Mouse (Mus musculus) urinary bladder, adult 2 months (tissue): ENCODE data around the gene Ift74. TPM values are rescaled to one million over a fixed set of nuclear protein-coding genes. Genes with fewer than 3 reads are reported as not detected.

Source experiments
- DNase-seq: peaks from one replicate; pipeline ENCODE4 v3.0.0; 2022; ENCODE audit warnings: low spot score
- polyA plus RNA-seq: library from polyadenylated mRNA; depleted of rRNA; stranded (reverse); fragments of >200 nt; gene quantifications from 2 replicates; pipeline ENCODE4 v1.2.3, GENCODE M21; 2012; rRNA removed

Ift74 gene
- polyA plus RNA-seq, 1 experiment: 13.2 TPM

- no peak for DNase-seq
These were observed 77.9 kb downstream of the Ift74 start for GRCm38 (mm10) chr4:94692175-94692574.

GRCm38 (mm10) chr4:94696368-94696767 is 82.1 kb downstream of the Ift74 start:
- no peak for DNase-seq

GRCm38 (mm10) chr4:94711002-94711401 is 96.7 kb downstream of the Ift74 start:
- DNase-seq: no peak

- no peak for DNase-seq
These were observed 97.1 kb downstream of the Ift74 start for GRCm38 (mm10) chr4:94711426-94711825.

- DNase-seq: no peak
These were observed 99.5 kb downstream of the Ift74 start for GRCm38 (mm10) chr4:94713741-94714140.

- no peak for DNase-seq
These were observed 100.9 kb downstream of the Ift74 start for GRCm38 (mm10) chr4:94715166-94715565.

- DNase-seq: no peak
These were observed 111.5 kb downstream of the Ift74 start for GRCm38 (mm10) chr4:94725799-94726198.

GRCm38 (mm10) chr4:94732721-94733120 is 118.4 kb downstream of the Ift74 start:
- no peak for DNase-seq

GRCm38 (mm10) chr4:94737326-94738295 is 123.3 kb downstream of the Ift74 start:
- no peak for DNase-seq

GRCm38 (mm10) chr4:94738838-94739731 is 124.8 kb downstream of the Ift74 start, which contains the start of gene Tek:
TSS of gene Tek (plus strand) at chr4:94739289.
- no peak for DNase-seq

GRCm38 (mm10) chr4:94741824-94742223 is 127.5 kb downstream of the Ift74 start:
- no peak for DNase-seq

Other genes with a start within 250 kb of the Ift74 start
- gene Gm10306, start 57.9 kb upstream of the Ift74 start, polyA plus RNA-seq: 0.15 TPM in 1 of 2 replicates, not detected in the other
- 14.1 and 15.2 TPM in 2 replicates for gene Caap1, start 57.7 kb upstream of the Ift74 start, polyA plus RNA-seq
- gene Plaa, start 11.2 kb upstream of the Ift74 start, polyA plus RNA-seq: 37.6 and 37.9 TPM in 2 replicates
- gene Lrrc19, start 35.7 kb downstream of the Ift74 start, polyA plus RNA-seq: not detected in 2 replicates
- gene Tek, start 124.8 kb downstream of the Ift74 start, polyA plus RNA-seq: 10.2 and 13.6 TPM in 2 replicates